Mouse (Mus musculus): ENCODE results near the gene Gm1673.

The Gm1673 gene

GRCm38 (mm10) chr5:33997829-33998504 is 14.7 kb downstream of the Gm1673 start:
- in situ Hi-C loops (cut with MseI, MboI): no loop called here

GRCm38 (mm10) chr5:33998505-33998877 is 15.3 kb downstream of the Gm1673 start:
- in situ Hi-C loops (cut with MseI, MboI): no loop called here

GRCm38 (mm10) chr5:33999466-34000090 is 16.3 kb downstream of the Gm1673 start:
- in situ Hi-C loops (cut with MseI, MboI): no loop called here

- in situ Hi-C loops (cut with MseI, MboI): no loop called here
Measured at GRCm38 (mm10) chr5:34000809-34001208, 17.6 kb downstream of the Gm1673 start.

- in situ Hi-C loops (cut with MseI, MboI): no loop called here
Measured at GRCm38 (mm10) chr5:34001401-34001800, 18.2 kb downstream of the Gm1673 start.

- in situ Hi-C loops (cut with MseI, MboI): no loop called here
Measured at GRCm38 (mm10) chr5:34002636-34003035, 19.4 kb downstream of the Gm1673 start.

GRCm38 (mm10) chr5:34004618-34005017 is 21.4 kb downstream of the Gm1673 start:
- in situ Hi-C loops (cut with MseI, MboI): no loop called here

GRCm38 (mm10) chr5:34006832-34007231 is 23.6 kb downstream of the Gm1673 start:
- in situ Hi-C loops (cut with MseI, MboI): no loop called here

- in situ Hi-C loops (cut with MseI, MboI): no loop called here
Measured at GRCm38 (mm10) chr5:34007392-34007941, 24.2 kb downstream of the Gm1673 start.

GRCm38 (mm10) chr5:34014652-34015051 is 31.4 kb downstream of the Gm1673 start:
- in situ Hi-C loops (cut with MseI, MboI): no loop called here

- in situ Hi-C loops (cut with MseI, MboI): no loop called here
Measured at GRCm38 (mm10) chr5:34018968-34019367, 35.7 kb downstream of the Gm1673 start.

- in situ Hi-C loops (cut with MseI, MboI): no loop called here
Measured at GRCm38 (mm10) chr5:34030101-34030500, 46.9 kb downstream of the Gm1673 start.

- in situ Hi-C loops (cut with MseI, MboI): no loop called here
Measured at GRCm38 (mm10) chr5:34031022-34031421, 47.8 kb downstream of the Gm1673 start.

GRCm38 (mm10) chr5:34032520-34032919 is 49.3 kb downstream of the Gm1673 start:
- in situ Hi-C loops (cut with MseI, MboI): no loop called here

All from mouse trophoblast stem cell (cell line).